13 mouse cellular contexts compared by ENCODE assay signal in the genomic region with DNA sequence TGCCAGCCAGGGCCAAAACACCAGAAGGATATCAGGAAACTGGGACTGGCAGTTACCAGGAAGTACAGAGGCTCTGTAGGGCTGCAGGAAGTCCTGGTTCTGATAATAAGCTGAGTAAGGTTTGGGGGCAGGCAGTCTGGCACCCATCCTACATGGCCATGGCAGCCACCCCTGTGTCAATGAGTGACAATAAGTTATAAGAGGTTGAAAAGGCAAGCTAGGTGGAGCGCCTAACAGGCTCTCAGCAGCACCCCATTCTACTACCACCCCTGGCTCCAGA. TPM values are rescaled to one million over a fixed set of nuclear protein-coding genes. Genes with fewer than 3 reads are reported as not detected.
DNase-seq lines count a peak whose midpoint lies in the region; ATAC-seq lines count a peak whose summit lies in the region.
"Had no signal": no experiment of that assay in that cellular context is flagged by ENCODE, and none has a peak within 500 bp of the region (broad histone marks: within the 10 kb centered on the region; RNA-seq: fewer than 3 reads in every experiment).

No protein-coding gene starts in this region.

- peak overlapping the region; percentile 74 for H3K27ac ChIP-seq in heart, embryonic 10.5 days
- H3K27ac ChIP-seq in lung, embryonic 15.5 days: peak overlapping the region; percentile 74
- H3K27ac ChIP-seq in hindbrain, embryonic 12.5 days: peak overlapping the region; percentile 50
- peak overlapping the region; percentile 37; the same call in 1 of the 2 replicates for H3K27ac ChIP-seq in neural tube, embryonic 12.5 days
- H3K27ac ChIP-seq: embryonic facial prominence, embryonic 13.5 days had no signal

- peaks cover 54% of the 10 kb centered on the region for H3K4me1 ChIP-seq in heart, embryonic 10.5 days
- H3K4me1 ChIP-seq in lung, embryonic 15.5 days: peaks cover 67% of the 10 kb centered on the region
- peaks cover 40% of the 10 kb centered on the region for H3K4me1 ChIP-seq in hindbrain, embryonic 12.5 days
- peaks cover 36% of the 10 kb centered on the region for H3K4me1 ChIP-seq in neural tube, embryonic 12.5 days

- no peaks in the 10 kb centered on the region for H3K36me3 ChIP-seq in heart, embryonic 10.5 days
- H3K36me3 ChIP-seq in lung, embryonic 15.5 days: no peaks in the 10 kb centered on the region
- no peaks in the 10 kb centered on the region for H3K36me3 ChIP-seq in hindbrain, embryonic 12.5 days
- H3K36me3 ChIP-seq in neural tube, embryonic 12.5 days: no peaks in the 10 kb centered on the region
- H3K36me3 ChIP-seq: embryonic facial prominence, embryonic 13.5 days; G1E had no signal

- peaks cover 15% of the 10 kb centered on the region for H3K27me3 ChIP-seq in heart, embryonic 10.5 days (ENCODE audit: insufficient read depth, poor library complexity, severe bottlenecking)
- no peaks in the 10 kb centered on the region for H3K27me3 ChIP-seq in lung, embryonic 15.5 days
- peaks cover 2% of the 10 kb centered on the region; the same call in 1 of the 2 replicates for H3K27me3 ChIP-seq in hindbrain, embryonic 12.5 days
- no peaks in the 10 kb centered on the region; the same call in none of the 2 replicates for H3K27me3 ChIP-seq in neural tube, embryonic 12.5 days (replicated peaks)
- H3K27me3 ChIP-seq: embryonic facial prominence, embryonic 13.5 days had no signal

- no peak overlapping the region for H3K4me3 ChIP-seq in heart, embryonic 10.5 days
- H3K4me3 ChIP-seq in lung, embryonic 15.5 days: no peak overlapping the region
- H3K4me3 ChIP-seq in hindbrain, embryonic 12.5 days: no peak overlapping the region
- no peak overlapping the region for H3K4me3 ChIP-seq in neural tube, embryonic 12.5 days
- H3K4me3 ChIP-seq: embryonic facial prominence, embryonic 13.5 days had no signal

- DNase-seq in heart, embryonic 10.5 days (ENCODE audit: low spot score): no peak
- DNase-seq in heart, postnatal 25 days (ENCODE audit: low spot score): no peak
- DNase-seq in lung, postnatal 10 days: no peak
- DNase-seq in spleen, postnatal 4 days (ENCODE audit: low spot score in 2 of 2): no peak
- DNase-seq in adipocyte (ENCODE audit: low spot score): no peak
- DNase-seq: adrenal gland, postnatal 25 days; gastrocnemius, postnatal 25 days had no signal

- ATAC-seq in lung, embryonic 15.5 days (ENCODE audit: borderline replicate concordance, extremely low read depth, low FRiP score, low TSS enrichment): no peak
- no peak for ATAC-seq in hindbrain, embryonic 12.5 days (ENCODE audit: low FRiP score)
- ATAC-seq in neural tube, embryonic 12.5 days (ENCODE audit: low FRiP score, low read depth): no peak

- intact Hi-C loops in heart, postnatal 25 days (cut with DNase I): no loop called here

- no peak overlapping the region for H3K9ac ChIP-seq in lung, embryonic 15.5 days
- no peak overlapping the region for H3K9ac ChIP-seq in hindbrain, embryonic 12.5 days
- H3K9ac ChIP-seq in neural tube, embryonic 12.5 days: no peak overlapping the region
- H3K9ac ChIP-seq: embryonic facial prominence, embryonic 13.5 days had no signal

- H3K4me2 ChIP-seq in lung, embryonic 15.5 days: no peak overlapping the region
- H3K4me2 ChIP-seq in hindbrain, embryonic 12.5 days (replicated peaks): no peak overlapping the region
- 0 out of 2 replicates have a peak overlapping the region, but pooled peaks have one; percentile 38 for H3K4me2 ChIP-seq in neural tube, embryonic 12.5 days (replicated peaks)
- H3K4me2 ChIP-seq: embryonic facial prominence, embryonic 13.5 days had no signal

- no peaks in the 10 kb centered on the region for H3K9me3 ChIP-seq in heart, embryonic 10.5 days
- H3K9me3 ChIP-seq in lung, embryonic 15.5 days: no peaks in the 10 kb centered on the region
- H3K9me3 ChIP-seq in hindbrain, embryonic 12.5 days (replicated peaks): no peaks in the 10 kb centered on the region
- no peaks in the 10 kb centered on the region for H3K9me3 ChIP-seq in neural tube, embryonic 12.5 days
- H3K9me3 ChIP-seq: embryonic facial prominence, embryonic 13.5 days; G1E had no signal

- WGBS in heart, embryonic 10.5 days: 93% methylated on average over 1 of the region's 1 CpGs
- WGBS in lung, embryonic 15.5 days: 85% methylated on average over 1 of the region's 1 CpGs
- 84% methylated on average over 1 of the region's 1 CpGs for WGBS in hindbrain, embryonic 12.5 days
- 81% methylated on average over 1 of the region's 1 CpGs for WGBS in neural tube, embryonic 12.5 days

RNA-seq across cellular contexts. Expression of a gene that starts 15.2 kb away (rescaled TPM):
- polyA plus RNA-seq in heart, embryonic 10.5 days (2016; fragmentation: Nextera tagmentation; extraction: Ambion mirVana): 5.8 and 8.6 TPM in 2 replicates
- 10 to 100 TPM in 1 of 2 experiments, 1 to 10 TPM in 1; 4.9 to 10.8 TPM for total RNA-seq in heart, postnatal 25 days (2021)
- polyA plus RNA-seq in lung, embryonic 15.5 days (2015; fragmentation: Nextera tagmentation; extraction: Ambion mirVana): 59.1 and 64.7 TPM in 2 replicates
- polyA plus RNA-seq in hindbrain, embryonic 12.5 days (2016; fragmentation: Nextera tagmentation; extraction: Ambion mirVana): 63.6 and 68.4 TPM in 2 replicates
- polyA plus RNA-seq in neural tube, embryonic 12.5 days (2016; fragmentation: Nextera tagmentation; extraction: Ambion mirVana): 58.5 and 62.5 TPM in 2 replicates
- total RNA-seq: megakaryocyte-erythroid progenitor cell, adult 5-6 weeks had no signal

RNA-seq across cellular contexts. Expression of a gene that starts 48.1 kb away (rescaled TPM):
- polyA plus RNA-seq in heart, embryonic 10.5 days (2016; fragmentation: Nextera tagmentation; extraction: Ambion mirVana): 37.7 and 42.5 TPM in 2 replicates
- total RNA-seq in heart, postnatal 25 days (2021): 10 to 100 TPM; 19.8 to 20.2 TPM
- 37.3 and 39.7 TPM in 2 replicates for polyA plus RNA-seq in lung, embryonic 15.5 days (2015; fragmentation: Nextera tagmentation; extraction: Ambion mirVana)
- 33.3 and 33.8 TPM in 2 replicates for polyA plus RNA-seq in hindbrain, embryonic 12.5 days (2016; fragmentation: Nextera tagmentation; extraction: Ambion mirVana)
- polyA plus RNA-seq in neural tube, embryonic 12.5 days (2016; fragmentation: Nextera tagmentation; extraction: Ambion mirVana): 30.3 and 31.5 TPM in 2 replicates

RNA-seq across cellular contexts. Expression of a gene that starts 48.4 kb away (rescaled TPM):
- 185 and 235 TPM in 2 replicates for polyA plus RNA-seq in heart, embryonic 10.5 days (2016; fragmentation: Nextera tagmentation; extraction: Ambion mirVana)
- 1 to 10 TPM; 2.4 TPM for total RNA-seq in heart, postnatal 25 days (2021)
- polyA plus RNA-seq in lung, embryonic 15.5 days (2015; fragmentation: Nextera tagmentation; extraction: Ambion mirVana): 217 and 227 TPM in 2 replicates
- polyA plus RNA-seq in hindbrain, embryonic 12.5 days (2016; fragmentation: Nextera tagmentation; extraction: Ambion mirVana): 161 TPM in 2 replicates
- polyA plus RNA-seq in neural tube, embryonic 12.5 days (2016; fragmentation: Nextera tagmentation; extraction: Ambion mirVana): 150 and 160 TPM in 2 replicates

RNA-seq across cellular contexts. Expression of a gene that starts 53.9 kb away (rescaled TPM):
- polyA plus RNA-seq in heart, embryonic 10.5 days (2016; fragmentation: Nextera tagmentation; extraction: Ambion mirVana): 173 and 225 TPM in 2 replicates
- total RNA-seq in heart, postnatal 25 days (2021): 10 to 100 TPM; 15.3 to 16.2 TPM
- polyA plus RNA-seq in lung, embryonic 15.5 days (2015; fragmentation: Nextera tagmentation; extraction: Ambion mirVana): 274 and 284 TPM in 2 replicates
- polyA plus RNA-seq in hindbrain, embryonic 12.5 days (2016; fragmentation: Nextera tagmentation; extraction: Ambion mirVana): 182 and 186 TPM in 2 replicates
- 183 and 184 TPM in 2 replicates for polyA plus RNA-seq in neural tube, embryonic 12.5 days (2016; fragmentation: Nextera tagmentation; extraction: Ambion mirVana)
